Mouse (Mus musculus): ENCODE measurements around the gene Ptdss2.

DNA sequence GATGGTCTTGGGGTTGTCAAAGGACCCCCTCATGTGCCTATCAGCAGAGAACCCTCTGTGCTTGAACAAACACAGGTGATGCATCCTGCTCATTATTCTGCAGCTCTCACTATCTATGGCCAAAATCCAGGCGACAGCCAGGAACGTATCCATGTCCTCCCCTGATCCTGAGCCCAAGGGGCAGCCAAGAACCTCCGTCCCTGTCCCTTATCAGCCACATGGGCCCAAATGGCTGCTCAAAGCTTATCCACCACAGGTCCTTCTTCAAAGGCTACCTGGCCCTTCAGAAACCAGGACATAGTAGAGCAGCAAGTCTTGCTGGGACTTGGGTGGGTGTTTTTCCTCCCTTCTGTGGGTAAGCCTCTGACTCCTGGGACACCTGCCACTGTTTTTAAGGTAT, 66.0 kb downstream of the Ptdss2 start:
- TF ChIP-seq POLR2A (IDR thresholded peaks at IDR 0.05; ENCODE audit: borderline replicate concordance, extremely low read depth, low read depth, low read length) = no peak
- no peak for TF ChIP-seq CTCF (IDR thresholded peaks at IDR 0.05; ENCODE audit: insufficient read depth, low read length)

Data from lung, adult 2 months (tissue).